Comparison of ENCODE assay signal across 32 mouse cellular contexts in genomic region chr19:36321066-36321465, GRCm38 (mm10). TPM values are rescaled to one million over a fixed set of nuclear protein-coding genes. Genes with fewer than 3 reads are reported as not detected.
DNase-seq lines count a peak whose midpoint lies in the region; ATAC-seq lines count a peak whose summit lies in the region.
"Had no signal": no experiment of that assay in that cellular context is flagged by ENCODE, and none has a peak within 500 bp of the region (broad histone marks: within the 10 kb centered on the region; RNA-seq: fewer than 3 reads in every experiment).

No protein-coding gene starts in this region.

- H3K27ac ChIP-seq in hindbrain, embryonic 12.5 days: no peak overlapping the region
- H3K27ac ChIP-seq: hindbrain, embryonic 13.5 days; limb, embryonic 12.5 days; liver, embryonic 15.5 days had no signal

- no peak overlapping the region for H3K9ac ChIP-seq in hindbrain, embryonic 12.5 days
- H3K9ac ChIP-seq: hindbrain, embryonic 13.5 days; limb, embryonic 12.5 days; liver, embryonic 15.5 days; lung, embryonic 14.5 days had no signal

- DNase-seq in frontal cortex, postnatal 25 days (ENCODE audit: low spot score in 2 of 2): no peak
- DNase-seq in right cerebral cortex, adult 2 months (ENCODE audit: low spot score in 2 of 2): peak; percentile 55 to 70
- DNase-seq in right cerebral cortex, postnatal 4 days: no peak
- peak; percentile 52 to 60 for DNase-seq in left cerebral cortex, adult 9 months (ENCODE audit: low spot score in 2 of 2)
- peak; percentile 71 for DNase-seq in telencephalon, adult 2 months (ENCODE audit: low read depth, low spot score)
- DNase-seq in heart, adult 18-20 months: no peak
- DNase-seq: adrenal gland, adult 2 months; adrenal gland, postnatal 36 days; cerebellum, adult 9-10 months; cerebellum, postnatal 36 days; gastrocnemius, postnatal 25 days; heart, adult 11 months; heart, postnatal 36 days; kidney, adult 9 months; kidney, postnatal 14 days; lung, postnatal 14 days; midbrain, embryonic 14.5 days; retina, postnatal 1 day; spleen, adult 18-20 months; thymus, adult 2 months; thymus, postnatal 36 days had no signal

- no peaks in the 10 kb centered on the region for H3K4me1 ChIP-seq in hindbrain, embryonic 12.5 days
- H3K4me1 ChIP-seq: hindbrain, embryonic 13.5 days; limb, embryonic 12.5 days had no signal

- H3K4me2 ChIP-seq in hindbrain, embryonic 12.5 days (replicated peaks): no peak overlapping the region
- H3K4me2 ChIP-seq: heart, embryonic 11.5 days; hindbrain, embryonic 13.5 days; limb, embryonic 12.5 days; liver, embryonic 15.5 days; lung, embryonic 14.5 days had no signal

- no peaks in the 10 kb centered on the region for H3K27me3 ChIP-seq in hindbrain, embryonic 12.5 days
- H3K27me3 ChIP-seq: CH12.LX; hindbrain, embryonic 13.5 days; limb, embryonic 12.5 days; liver, embryonic 15.5 days had no signal

- no peaks in the 10 kb centered on the region for H3K9me3 ChIP-seq in hindbrain, embryonic 12.5 days (replicated peaks)
- H3K9me3 ChIP-seq: hindbrain, embryonic 13.5 days; limb, embryonic 12.5 days; liver, embryonic 15.5 days had no signal

- WGBS in hindbrain, embryonic 12.5 days: 92% methylated on average over 3 of the region's 3 CpGs

- ATAC-seq in frontal cortex, adult (ENCODE audit: low TSS enrichment): peak; percentile 98
- no peak for ATAC-seq in hindbrain, embryonic 12.5 days (ENCODE audit: low FRiP score)
- ATAC-seq: activated CD4-positive, CD25-positive, alpha-beta regulatory T cell, adult 4 months; forebrain, embryonic 14.5 days; intestine, postnatal 0 days had no signal

- no peaks in the 10 kb centered on the region for H3K36me3 ChIP-seq in hindbrain, embryonic 12.5 days
- H3K36me3 ChIP-seq: hindbrain, embryonic 13.5 days; limb, embryonic 12.5 days; liver, embryonic 15.5 days had no signal

- H3K4me3 ChIP-seq in hindbrain, embryonic 12.5 days: no peak overlapping the region
- H3K4me3 ChIP-seq: hindbrain, embryonic 13.5 days; limb, embryonic 12.5 days; liver, embryonic 15.5 days had no signal

RNA-seq across cellular contexts. Expression of gene Pcgf5, which starts 27.0 kb away (rescaled TPM):
- polyA plus RNA-seq in hindbrain, embryonic 12.5 days (2016; fragmentation: Nextera tagmentation; extraction: Ambion mirVana): 9.8 and 10.1 TPM in 2 replicates
- 10 to 100 TPM; 63.4 to 78.1 TPM for total RNA-seq in heart, adult 18-20 months (2021)

Comparison
In these comparisons a context has a peak if more than half of its experiments do, and no peak if none do; other contexts are left out.
1. DNase-seq: peak in right cerebral cortex, adult 2 months (2 of 2), left cerebral cortex, adult 9 months (2 of 2) and telencephalon, adult 2 months (single experiment); none in frontal cortex, postnatal 25 days (0 of 2), right cerebral cortex, postnatal 4 days (single experiment) and heart, adult 18-20 months (0 of 2).